Mouse (Mus musculus) ES-E14 (cell line): ENCODE results near the gene Snrpb. TPM values are rescaled to one million over a fixed set of nuclear protein-coding genes. Genes with fewer than 3 reads are reported as not detected.

ENCODE experiments used
- DNase-seq: peaks from one replicate; pipeline ENCODE4 v3.0.0-alpha.2; 2013; ENCODE audit warnings: low read depth, low spot score
- H3K27ac ChIP-seq: 2 replicates; pipeline ENCODE4 v1.5.1; 2012; ENCODE audit warnings: low read depth, mild to moderate bottlenecking, low read length, moderate library complexity, mixed read lengths; ENCODE audit not compliant: poor library complexity, insufficient read depth, severe bottlenecking
- H3K36me3 ChIP-seq: 2 replicates; pipeline ENCODE4 v1.6.1; 2012; ENCODE audit warnings: mild to moderate bottlenecking, low read length, moderate library complexity, mixed read lengths; ENCODE audit not compliant: control insufficient read depth, poor library complexity, insufficient read depth, severe bottlenecking
- H3K4me1 ChIP-seq, 2 experiments: fragments of 150-350 bp in 1 of 2; sonication (generic) in 1 of 2; 2 replicates each; pipeline ENCODE4 v1.6.1; 2012; ENCODE audit warnings: low read length in 2 of 2, mild to moderate bottlenecking in 1 of 2, mixed read lengths in 1 of 2; ENCODE audit not compliant: control insufficient read depth in 2 of 2, insufficient read depth in 2 of 2, poor library complexity in 1 of 2
- H3K4me3 ChIP-seq, 2 experiments: fragments of 150-350 bp in 1 of 2; sonication (generic) in 1 of 2; 2 replicates each; pipeline ENCODE4 v1.5.1; 2012; ENCODE audit warnings: low read length in 2 of 2, low read depth in 1 of 2, mild to moderate bottlenecking in 1 of 2, mixed read lengths in 1 of 2; ENCODE audit not compliant: insufficient read depth in 1 of 2, poor library complexity in 1 of 2, severe bottlenecking in 1 of 2
- H3K9ac ChIP-seq: 2 replicates; pipeline ENCODE4 v1.6.1; 2012; ENCODE audit warnings: low read depth, mild to moderate bottlenecking, low read length, mixed read lengths; ENCODE audit not compliant: poor library complexity, insufficient read depth, severe bottlenecking
- H3K9me3 ChIP-seq: fragments of 150-350 bp; sonication (generic); 2 replicates; pipeline ENCODE4 v1.6.1; 2012; ENCODE audit warnings: low read depth, mild to moderate bottlenecking, low read length; ENCODE audit not compliant: control insufficient read depth, insufficient read depth
- CHD2 ChIP-seq: IDR thresholded peaks from 2 replicates; pipeline ENCODE4 v1.6.1; 2014; ENCODE audit warnings: mild to moderate bottlenecking, low read depth, low read length, inconsistent platforms
- HCFC1 ChIP-seq: IDR thresholded peaks from 2 replicates; pipeline ENCODE4 v1.6.1; 2012; ENCODE audit warnings: low read length, inconsistent platforms, borderline replicate concordance; ENCODE audit not compliant: insufficient read depth
- MAFK ChIP-seq: IDR thresholded peaks from 2 replicates; pipeline ENCODE4 v1.6.1; 2014; ENCODE audit warnings: mild to moderate bottlenecking, low read depth, low read length, inconsistent platforms; ENCODE audit not compliant: insufficient read depth
- ZC3H11A ChIP-seq: IDR thresholded peaks from 2 replicates; pipeline ENCODE4 v1.6.1; 2012; ENCODE audit warnings: low read depth, mild to moderate bottlenecking, inconsistent platforms, low read length, borderline replicate concordance
- ZNF384 ChIP-seq: IDR thresholded peaks from 2 replicates; pipeline ENCODE4 v1.6.1; 2012; ENCODE audit warnings: low read depth, low read length, inconsistent platforms
- in situ Hi-C, 2 experiments: fragments of 600-800 bp; cut with MboI; formaldehyde crosslinking; loops; one replicate each; pipeline ENCODE4 v1.15.1; 2025; ENCODE audit warnings: low sequenced_read_pairs in 2 of 2, inconsistent platforms in 1 of 2; ENCODE audit not compliant: unreplicated experiment in 2 of 2
- total RNA-seq: library from RNA; depleted of rRNA; stranded (reverse); fragments of 300-350 nt; gene quantifications from 2 replicates; pipeline ENCODE4 v1.2.3, GENCODE M21; 2012

Snrpb gene
- total RNA-seq, 1 experiment = 339 TPM

- no peak for DNase-seq
- Histone ChIP-seq H3K9me3 (no peaks in the 10 kb centered on the region), H3K4me3 (no peak overlapping the region), H3K27ac (no peak overlapping the region), H3K36me3 (no peaks in the 10 kb centered on the region), H3K4me1 (no peaks in the 10 kb centered on the region), H3K9ac (no peak overlapping the region)
- in situ Hi-C loops = no loop called here
- TF ChIP-seq MAFK (no peak), CHD2 (no peak), ZNF384 (no peak), ZC3H11A (no peak)
Measured at GRCm38 (mm10) chr2:130200961-130201360, 21.8 kb upstream of the Snrpb start.

- in situ Hi-C loops = no loop called here
- no peaks in the 10 kb centered on the region for H3K4me1 ChIP-seq
Measured at GRCm38 (mm10) chr2:130194894-130195293, 15.7 kb upstream of the Snrpb start, which contains the start of gene Tmc2. TSS of gene Tmc2 (plus strand) at chr2:130195194.

DNA sequence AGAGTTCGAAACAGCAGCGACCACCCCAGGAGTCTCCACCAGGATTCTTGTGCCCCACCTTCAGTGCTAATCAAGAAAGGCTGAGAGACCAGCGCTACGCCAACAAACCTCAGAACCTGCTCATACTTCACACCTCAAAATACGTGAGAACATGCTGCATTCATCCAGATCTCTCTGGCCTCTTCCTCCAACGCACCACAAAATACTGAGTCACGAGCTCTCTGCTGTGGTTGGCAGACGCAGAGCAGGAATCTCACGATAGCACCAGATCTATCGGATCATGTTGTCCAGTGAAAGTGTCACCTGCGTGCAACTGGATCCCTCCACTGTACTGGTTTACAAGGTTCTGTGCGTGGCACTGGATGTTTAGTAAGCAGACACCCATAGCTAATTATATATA lies 9.2 kb upstream of the Snrpb start:
- Histone ChIP-seq H3K9me3 (no peaks in the 10 kb centered on the region), H3K36me3 (no peaks in the 10 kb centered on the region), H3K4me1 (no peaks in the 10 kb centered on the region), H3K4me3 (no peak overlapping the region), H3K9ac (no peak overlapping the region), H3K27ac (no peak overlapping the region)
- in situ Hi-C loops = no loop called here
- no peak for DNase-seq
- TF ChIP-seq MAFK = no peak
- no peak for TF ChIP-seq CHD2
- no peak for TF ChIP-seq ZC3H11A
- TF ChIP-seq ZNF384 = no peak
- TF ChIP-seq HCFC1 = no peak

More at GRCm38 (mm10) chr2:130194894-130195293, 15.7 kb upstream of the Snrpb start, which contains the start of gene Tmc2:
- no peaks in the 10 kb centered on the region for H3K9me3 ChIP-seq
- H3K4me3 ChIP-seq = no peak within 1 kb of the TSS
- H3K9ac ChIP-seq = no peak within 1 kb of the TSS
- TF ChIP-seq MAFK (no peak), ZC3H11A (no peak), CHD2 (no peak), HCFC1 (no peak), ZNF384 (no peak)
- H3K27ac ChIP-seq = no peak within 1 kb of the TSS
- no peak for DNase-seq
- H3K36me3 ChIP-seq = no peaks in the 10 kb centered on the region

GRCm38 (mm10) chr2:130179507-130180019 lies 360 bp upstream of the Snrpb start:
- Histone ChIP-seq H3K27ac (no peak overlapping the region), H3K9ac (peak overlapping the region; percentile 37), H3K9me3 (no peaks in the 10 kb centered on the region), H3K4me1 (peaks cover 1 to 8% of the 10 kb centered on the region in 2 experiments; a peak in 1 of 4 replicates), H3K36me3 (peaks cover 18% of the 10 kb centered on the region), H3K4me3 (peak overlapping the region; percentile 97 to 100)
- in situ Hi-C loops = no loop called here
- DNase-seq = no peak
- TF ChIP-seq ZNF384 = no peak
- no peak for TF ChIP-seq CHD2
- no peak for TF ChIP-seq HCFC1
- no peak for TF ChIP-seq MAFK
- no peak for TF ChIP-seq ZC3H11A

DNA sequence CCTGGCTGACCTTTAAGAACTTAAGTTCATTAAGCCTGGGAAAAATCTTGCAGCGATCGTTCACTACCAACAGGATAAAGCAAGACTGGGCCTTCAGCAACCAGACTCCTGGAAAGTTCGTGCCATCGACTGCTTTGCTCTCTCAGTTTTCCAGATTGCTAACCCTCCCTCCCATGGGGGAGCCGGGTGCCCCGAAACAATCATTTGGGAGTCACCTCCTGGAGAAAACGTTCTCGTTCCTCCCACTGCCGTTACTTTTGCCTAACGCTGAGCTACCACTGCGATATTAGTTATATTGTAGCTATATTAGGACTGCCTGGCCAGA lies 860 bp downstream of the Snrpb start:
- Histone ChIP-seq H3K36me3 (peaks cover 24% of the 10 kb centered on the region), H3K4me3 (peak overlapping the region; percentile 97 to 100), H3K9me3 (no peaks in the 10 kb centered on the region), H3K9ac (peak overlapping the region; percentile 100), H3K4me1 (peaks cover 1 to 8% of the 10 kb centered on the region in 2 experiments; a peak in 1 of 4 replicates), H3K27ac (peak overlapping the region; percentile 78)
- TF ChIP-seq ZC3H11A (no peak), HCFC1 (no peak), CHD2 (no peak), MAFK (no peak), ZNF384 (no peak)
- in situ Hi-C loops = no loop called here
- DNase-seq = no peak
